Mouse (Mus musculus): ENCODE results near the gene Itpk1.

Itpk1 gene

GRCm38 (mm10) chr12:102691761-102692160 lies 13.0 kb downstream of the Itpk1 start:
- DNase-seq (ENCODE audit: low read depth, low spot score) = no peak

- DNase-seq (ENCODE audit: low read depth, low spot score) = no peak
Measured at GRCm38 (mm10) chr12:102691180-102691579, 13.6 kb downstream of the Itpk1 start.

GRCm38 (mm10) chr12:102689773-102690563 lies 14.8 kb downstream of the Itpk1 start:
- DNase-seq (ENCODE audit: low read depth, low spot score) = no peak

- DNase-seq (ENCODE audit: low read depth, low spot score) = no peak
Measured at GRCm38 (mm10) chr12:102686321-102686720, 18.4 kb downstream of the Itpk1 start.

- DNase-seq (ENCODE audit: low read depth, low spot score) = no peak
Measured at GRCm38 (mm10) chr12:102685523-102685931, 19.2 kb downstream of the Itpk1 start.

GRCm38 (mm10) chr12:102684720-102685386 lies 19.9 kb downstream of the Itpk1 start:
- DNase-seq (ENCODE audit: low read depth, low spot score) = no peak

GRCm38 (mm10) chr12:102683979-102684378 lies 20.8 kb downstream of the Itpk1 start:
- no peak for DNase-seq (ENCODE audit: low read depth, low spot score)

GRCm38 (mm10) chr12:102683438-102683837 lies 21.3 kb downstream of the Itpk1 start:
- no peak for DNase-seq (ENCODE audit: low read depth, low spot score)

- DNase-seq (ENCODE audit: low read depth, low spot score) = no peak
Measured at GRCm38 (mm10) chr12:102682722-102683299, 21.9 kb downstream of the Itpk1 start.

GRCm38 (mm10) chr12:102682085-102682484 lies 22.6 kb downstream of the Itpk1 start:
- DNase-seq (ENCODE audit: low read depth, low spot score) = no peak

- peak; percentile 85 for DNase-seq (ENCODE audit: low read depth, low spot score)
Measured at GRCm38 (mm10) chr12:102681590-102681989, 23.1 kb downstream of the Itpk1 start.

- peak; percentile 39 for DNase-seq (ENCODE audit: low read depth, low spot score)
Measured at GRCm38 (mm10) chr12:102678820-102679219, 25.9 kb downstream of the Itpk1 start.

GRCm38 (mm10) chr12:102677089-102677488 lies 27.6 kb downstream of the Itpk1 start:
- no peak for DNase-seq (ENCODE audit: low read depth, low spot score)

GRCm38 (mm10) chr12:102674556-102674955 lies 30.2 kb downstream of the Itpk1 start:
- no peak for DNase-seq (ENCODE audit: low read depth, low spot score)

GRCm38 (mm10) chr12:102674123-102674522 lies 30.6 kb downstream of the Itpk1 start:
- no peak for DNase-seq (ENCODE audit: low read depth, low spot score)

- DNase-seq (ENCODE audit: low read depth, low spot score) = no peak
Measured at GRCm38 (mm10) chr12:102672857-102673839, 31.6 kb downstream of the Itpk1 start.

GRCm38 (mm10) chr12:102672176-102672575 lies 32.6 kb downstream of the Itpk1 start:
- DNase-seq (ENCODE audit: low read depth, low spot score) = no peak

GRCm38 (mm10) chr12:102670848-102671247 lies 33.9 kb downstream of the Itpk1 start:
- DNase-seq (ENCODE audit: low read depth, low spot score) = peak; percentile 28

GRCm38 (mm10) chr12:102665465-102666202 lies 39.1 kb downstream of the Itpk1 start:
- DNase-seq (ENCODE audit: low read depth, low spot score) = no peak

GRCm38 (mm10) chr12:102664052-102664448 lies 40.7 kb downstream of the Itpk1 start:
- DNase-seq (ENCODE audit: low read depth, low spot score) = peak; percentile 49

All from ZHBTc4 (cell line).